Mouse (Mus musculus): ENCODE data around the gene Npepps.
"Not testable (repeated sequence)": the region's sequence is repeated elsewhere in the genome, so short reads cannot be mapped to it uniquely, and the experiment has no call there.

The Npepps gene

DNA sequence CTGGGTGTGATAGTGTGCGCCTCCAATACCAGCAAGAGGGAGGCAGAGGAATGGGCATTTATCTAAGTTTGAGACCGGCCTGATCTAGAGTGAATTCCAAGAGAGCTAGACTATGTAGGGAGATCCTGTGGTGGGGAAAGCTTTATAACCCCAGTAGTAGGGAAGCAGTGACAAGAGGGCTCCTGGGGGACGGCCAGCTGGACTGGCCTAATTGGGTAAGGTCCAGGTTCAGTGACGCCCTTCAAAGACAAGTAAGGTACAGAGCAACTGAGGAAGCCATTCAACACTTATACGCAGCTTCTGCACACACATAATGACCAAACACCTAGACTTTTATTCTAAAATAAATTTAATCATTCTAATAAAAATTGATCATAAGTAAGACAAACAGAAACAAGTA, 48.0 kb downstream of the Npepps start:
- peak; percentile 62 for DNase-seq

DNA sequence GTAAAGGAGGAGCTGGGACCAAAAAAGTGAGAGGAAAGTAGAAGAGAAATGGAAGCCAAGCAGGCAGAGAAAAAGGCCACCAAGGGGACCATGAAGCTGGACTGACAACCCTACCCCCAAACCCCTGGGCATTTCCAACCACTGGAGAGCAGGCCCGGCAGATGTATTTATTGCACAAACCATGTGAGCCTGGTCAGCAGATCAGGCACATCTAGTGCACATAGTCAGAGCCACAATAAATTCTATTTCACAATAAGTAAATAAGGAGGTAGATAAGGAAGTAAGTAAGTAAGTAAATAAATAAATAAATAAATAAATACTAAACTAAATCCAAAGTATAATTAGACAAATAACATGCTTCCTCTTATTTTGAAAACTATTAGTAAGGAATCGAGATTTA, 51.0 kb downstream of the Npepps start:
- DNase-seq = no peak

DNA sequence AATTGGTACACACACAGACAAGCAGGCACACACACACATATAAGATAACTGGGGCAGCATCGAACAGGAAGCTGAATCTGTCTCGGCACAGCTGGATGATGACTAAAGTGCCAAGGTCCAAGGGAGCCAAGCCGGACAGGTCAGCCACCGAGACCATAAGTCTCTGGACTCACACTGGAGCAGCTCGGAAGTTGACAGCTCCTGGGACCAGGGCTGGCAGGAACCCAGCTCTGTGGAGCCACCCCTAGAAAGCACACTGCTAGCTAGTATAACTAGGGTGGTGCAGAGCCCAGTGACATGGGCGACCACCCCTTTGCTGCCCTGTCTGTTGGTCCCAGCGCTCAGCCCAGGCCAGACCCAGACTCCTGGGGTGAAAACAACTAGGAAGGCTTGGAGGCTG, 51.5 kb downstream of the Npepps start:
- DNase-seq = peak in 1 of 2 experiments; percentile 13

DNA sequence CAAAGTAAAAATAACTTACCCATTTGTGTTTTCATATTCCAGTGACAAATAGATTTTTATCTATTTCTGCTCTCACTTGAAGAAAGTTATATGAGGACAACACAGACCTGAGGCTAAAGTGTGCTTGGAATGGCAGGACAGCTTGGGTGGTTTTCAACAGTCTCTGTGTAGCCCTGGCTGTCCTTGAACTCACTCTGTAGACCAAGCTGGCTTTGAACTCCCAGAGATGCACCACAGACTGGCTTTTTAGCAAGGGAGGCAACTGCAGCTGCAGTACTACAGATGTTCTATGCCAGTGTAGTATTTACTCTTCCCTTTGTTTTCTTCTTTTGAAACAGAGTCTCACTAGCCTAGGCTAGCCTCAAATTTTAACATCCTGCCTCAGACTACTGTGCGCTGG, 54.3 kb downstream of the Npepps start:
- DNase-seq = no peak

DNA sequence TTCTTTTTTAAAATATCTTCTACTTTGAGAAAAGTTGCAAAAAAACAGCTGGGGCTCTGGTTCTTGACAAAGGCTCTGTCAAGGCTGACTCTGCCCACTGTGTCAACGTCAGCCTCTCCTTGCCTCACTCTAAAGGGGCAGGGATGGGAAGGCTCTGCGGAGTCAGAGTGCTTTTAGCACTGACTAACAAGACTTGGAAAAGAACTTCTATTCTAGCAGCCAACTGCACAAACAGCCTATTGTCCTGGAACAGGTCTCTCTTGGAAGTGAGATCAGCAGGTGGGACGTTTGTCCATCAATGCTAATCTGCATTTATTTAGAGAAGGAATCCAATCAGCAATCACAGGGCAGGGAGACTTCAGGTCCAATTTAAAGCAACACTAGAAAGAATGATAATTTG, 57.0 kb downstream of the Npepps start:
- no peak for DNase-seq

DNA sequence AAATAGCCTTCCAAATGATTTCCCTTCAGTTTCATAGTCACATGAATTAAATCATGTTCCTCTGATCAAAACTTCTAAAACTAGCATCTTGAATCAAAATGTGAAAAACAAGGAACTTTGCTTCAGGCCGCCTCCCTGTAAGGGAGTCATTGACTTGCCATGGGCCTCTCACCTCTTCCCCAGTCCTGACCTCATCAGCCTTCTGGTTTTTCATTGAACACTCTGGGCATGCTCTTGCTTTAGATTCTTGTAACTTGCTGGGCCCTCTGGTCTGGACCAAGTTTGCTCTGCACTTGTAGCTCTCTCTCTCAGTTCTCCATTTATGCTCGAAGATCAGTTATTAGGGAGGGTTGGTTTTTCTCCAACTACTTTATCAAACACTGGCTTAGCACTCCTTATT, 58.8 kb downstream of the Npepps start:
- DNase-seq = no peak

DNA sequence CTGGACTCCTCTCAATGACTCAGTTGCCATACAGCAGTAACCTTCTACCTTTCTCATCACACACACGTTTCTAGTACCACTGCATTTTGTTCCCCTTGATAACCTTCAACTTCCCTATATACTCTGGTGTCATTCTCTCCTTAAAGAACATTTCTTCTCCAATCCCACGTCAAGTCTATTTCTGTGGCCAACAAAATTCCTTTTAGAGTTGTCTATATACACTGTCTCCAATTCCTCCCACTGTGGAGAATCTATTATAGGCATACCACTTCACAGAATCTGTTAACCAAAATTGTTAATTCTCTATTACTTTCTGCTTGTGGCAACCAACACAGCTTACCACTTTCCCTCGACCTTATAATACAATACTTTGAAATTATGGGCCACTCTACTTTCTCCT, 60.2 kb downstream of the Npepps start:
- no peak for DNase-seq

DNA sequence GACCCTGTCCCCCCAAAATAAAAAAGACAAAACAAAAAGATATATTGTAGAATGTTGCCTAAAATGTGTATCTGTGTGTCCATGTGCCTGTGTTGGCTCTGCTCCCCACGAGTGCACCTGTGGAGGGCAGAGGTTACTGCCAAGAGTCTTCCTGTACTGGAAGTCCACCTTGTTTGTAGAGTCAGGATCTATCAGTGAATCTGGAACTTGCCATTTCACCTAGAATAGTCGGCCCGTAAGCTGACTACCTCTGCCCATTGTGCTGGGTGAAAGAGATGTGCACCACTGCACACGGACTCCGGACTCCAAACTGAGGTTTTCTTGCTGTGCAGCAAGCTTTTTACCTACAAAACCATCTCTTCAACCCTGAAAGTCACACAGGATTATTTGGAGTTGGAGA, 66.0 kb downstream of the Npepps start:
- no peak for DNase-seq

DNA sequence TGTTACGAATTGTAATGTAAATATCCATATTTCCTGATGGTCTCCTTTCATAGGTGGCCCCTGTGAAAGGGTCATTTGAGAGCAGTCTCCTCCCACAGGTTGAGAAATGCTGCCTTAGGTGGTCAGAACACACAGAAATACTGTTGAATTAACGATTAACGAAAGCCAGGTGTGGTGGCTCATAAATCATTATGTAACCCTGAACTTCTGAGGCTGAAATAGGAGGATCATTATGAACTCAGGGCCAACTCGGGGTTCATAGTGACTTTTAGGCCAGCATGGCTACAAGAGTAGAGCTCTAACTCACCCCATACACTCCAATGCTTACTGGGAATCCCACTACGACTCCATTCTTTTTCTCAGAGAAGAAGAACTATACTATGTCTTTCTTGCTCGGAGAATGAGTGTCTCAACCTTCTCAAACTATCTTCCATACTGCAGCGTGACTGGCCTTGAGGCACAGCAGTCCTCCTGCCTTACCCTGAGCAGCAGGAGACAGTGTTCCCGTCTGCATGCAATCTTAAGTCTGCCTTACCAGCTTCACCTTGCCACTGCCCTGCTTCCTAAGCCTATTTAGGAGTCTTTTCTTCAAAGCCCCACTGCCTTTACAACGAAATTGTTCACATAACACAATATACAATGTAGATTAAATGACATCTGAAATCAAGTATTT, 69.6 kb downstream of the Npepps start:
- DNase-seq = no peak

DNA sequence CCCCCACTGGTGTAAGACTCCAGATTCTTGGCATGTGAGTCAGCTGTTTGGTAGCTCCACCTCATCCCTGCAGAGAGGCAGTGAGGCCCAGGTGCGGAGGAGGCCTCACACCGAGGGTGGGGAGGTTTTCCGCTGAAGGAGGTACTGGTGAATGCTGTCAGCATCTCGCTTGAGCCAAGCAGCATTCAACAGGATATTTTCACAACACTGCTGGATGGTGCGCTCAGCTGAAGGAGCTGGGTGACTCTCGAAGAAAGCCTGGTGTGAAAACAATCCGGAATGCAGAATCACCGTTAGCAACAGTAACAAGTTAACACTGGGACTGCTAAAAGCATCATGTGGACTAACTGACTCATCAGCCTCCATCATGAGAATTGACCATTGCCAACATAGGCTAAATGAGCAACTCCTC, 73.4 kb downstream of the Npepps start:
- DNase-seq = peak; percentile 17 to 39

DNA sequence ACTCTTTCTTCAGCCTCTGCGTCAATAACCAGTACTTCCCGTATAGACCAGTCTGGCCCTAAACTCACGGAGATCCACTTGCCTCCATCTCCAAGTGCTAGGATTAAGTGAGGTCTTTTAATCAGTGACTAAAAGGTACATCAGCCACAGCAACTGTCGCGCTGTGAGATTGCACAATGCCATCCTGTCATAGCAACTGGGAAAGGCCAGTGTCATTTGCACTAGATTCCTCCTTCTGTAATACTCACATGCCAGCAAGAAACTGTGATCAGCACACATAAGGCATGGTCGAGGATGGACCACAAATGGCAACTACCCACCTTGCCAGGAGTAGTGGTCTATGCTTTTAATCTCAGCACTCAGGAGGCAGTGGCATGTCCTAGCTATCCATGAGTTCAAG, 80.9 kb downstream of the Npepps start:
- no peak for DNase-seq

DNA sequence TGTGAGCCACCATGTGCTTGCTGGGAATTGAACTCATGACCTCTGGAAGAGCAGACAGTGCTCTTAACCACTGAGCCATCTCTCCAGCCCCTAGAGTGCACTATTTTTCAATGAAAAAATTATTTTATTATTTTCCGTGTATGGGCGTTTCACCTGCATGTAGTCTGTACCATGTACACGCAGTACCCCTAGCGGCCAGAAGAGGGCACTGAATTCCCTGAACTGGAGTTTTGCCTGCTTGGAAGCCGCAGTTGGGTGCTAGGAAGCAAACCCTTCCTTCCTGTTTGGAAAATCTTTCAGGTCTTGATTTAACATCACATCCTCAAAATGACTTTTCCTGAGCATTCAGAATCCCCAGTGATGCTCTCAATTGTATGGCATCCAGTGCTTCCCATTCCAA, 81.8 kb downstream of the Npepps start:
- peak; percentile 60 to 62 for DNase-seq

DNA sequence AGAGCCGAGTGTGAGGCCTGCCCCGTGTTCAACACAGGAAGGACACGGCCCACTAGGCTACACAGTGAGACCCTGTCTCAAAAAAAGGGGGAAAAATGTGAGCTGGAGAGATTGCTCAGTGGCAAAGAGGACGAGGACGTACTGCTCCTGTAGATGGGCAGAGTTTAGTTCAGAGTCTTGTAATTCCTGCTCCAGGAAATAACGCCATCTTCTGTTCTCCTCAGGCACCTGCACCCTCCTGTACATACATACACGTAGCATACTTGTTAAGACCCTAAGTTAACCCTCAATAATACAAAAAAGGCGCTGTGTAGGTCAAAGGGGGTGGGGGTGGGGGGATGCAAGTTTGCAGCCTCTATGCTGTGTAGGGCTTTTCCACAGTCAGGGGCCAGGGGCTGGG, 83.4 kb downstream of the Npepps start:
- no peak for DNase-seq

DNA sequence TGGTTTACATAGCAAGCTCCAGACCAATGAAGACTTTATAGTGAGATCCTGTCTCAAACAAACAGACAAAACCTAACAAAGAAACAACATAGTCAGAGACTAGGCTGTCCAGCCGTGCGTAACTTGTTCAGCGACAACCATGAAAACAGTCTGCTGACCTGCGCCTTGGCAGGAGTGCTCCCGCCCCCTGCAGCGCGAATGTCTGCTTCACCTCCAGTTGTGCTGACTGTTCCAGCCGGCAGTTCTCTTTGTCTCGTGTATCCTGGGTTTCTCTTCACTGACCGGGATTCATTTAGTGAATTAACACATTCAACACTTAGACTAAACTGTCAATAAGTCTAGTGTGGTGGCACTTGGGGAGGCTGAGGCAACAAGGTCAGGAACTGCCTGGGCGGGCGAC, 83.9 kb downstream of the Npepps start:
- no peak for DNase-seq

DNA sequence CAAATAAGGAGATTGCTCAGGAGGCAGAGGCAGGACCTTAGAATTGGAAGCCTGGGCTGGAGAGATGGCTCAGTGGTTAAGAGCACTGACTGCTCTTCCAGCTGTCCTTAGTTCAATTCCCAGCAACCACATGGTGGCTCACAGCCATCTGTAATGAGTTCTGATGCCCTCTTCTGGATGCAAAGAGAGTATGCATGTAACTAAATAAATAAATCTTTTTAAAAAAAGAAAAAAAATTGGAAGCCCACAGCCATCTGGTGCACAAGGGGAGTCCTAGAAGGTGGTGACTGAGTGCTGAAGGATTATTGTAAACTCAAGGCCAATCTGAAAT, 87.9 kb downstream of the Npepps start:
- DNase-seq = no peak

DNA sequence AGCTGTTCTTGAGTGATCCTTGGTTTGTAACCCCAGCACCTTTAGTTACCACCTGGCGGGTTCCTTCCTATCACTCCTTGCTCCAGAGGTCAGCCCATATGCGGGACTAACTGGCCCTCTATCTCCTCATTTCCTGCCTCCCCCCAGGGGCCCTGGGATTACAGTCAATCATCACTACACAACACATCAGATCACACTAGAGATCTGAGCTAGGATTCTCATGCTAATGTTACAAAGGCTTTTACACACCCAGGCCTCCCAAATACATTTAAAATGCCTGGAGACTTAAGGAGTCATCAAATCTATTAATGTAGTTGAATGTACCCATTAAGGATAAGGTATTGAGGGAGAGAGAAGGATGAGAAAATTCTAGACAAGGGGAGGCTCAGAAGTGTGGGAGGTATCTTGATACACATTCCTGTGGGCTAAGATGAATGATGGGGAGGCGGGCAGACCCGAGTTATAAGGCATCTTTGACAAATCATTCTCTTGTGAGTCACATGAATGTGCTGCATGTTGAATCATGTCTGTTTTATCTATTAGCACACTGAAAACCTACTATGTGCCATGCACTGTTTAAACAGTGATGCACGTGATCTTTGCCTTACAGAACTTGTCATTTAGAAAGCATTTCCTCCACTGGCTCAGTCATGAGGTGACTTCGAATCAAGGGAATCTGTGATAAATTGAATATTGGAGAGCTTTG, 88.4 kb downstream of the Npepps start:
- DNase-seq = no peak

DNA sequence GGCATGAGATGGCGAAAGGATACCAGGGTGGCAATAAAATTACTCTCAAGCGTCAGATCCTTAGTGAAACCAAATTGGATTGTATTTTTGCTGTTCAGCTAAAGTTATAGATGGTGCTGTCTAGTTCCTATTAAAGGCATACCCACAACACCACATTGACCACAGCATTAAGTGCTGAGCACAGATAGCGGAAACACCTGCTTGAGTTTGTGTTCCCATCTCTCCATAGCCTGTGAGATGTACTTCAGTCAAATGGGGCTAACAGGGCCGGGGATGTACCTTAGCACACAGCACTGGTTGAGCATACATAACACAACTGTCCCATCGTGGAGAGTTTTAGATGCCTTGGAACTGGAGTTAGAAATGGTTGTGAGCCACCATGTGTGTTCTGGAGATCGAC, 89.4 kb downstream of the Npepps start:
- no peak for DNase-seq

DNA sequence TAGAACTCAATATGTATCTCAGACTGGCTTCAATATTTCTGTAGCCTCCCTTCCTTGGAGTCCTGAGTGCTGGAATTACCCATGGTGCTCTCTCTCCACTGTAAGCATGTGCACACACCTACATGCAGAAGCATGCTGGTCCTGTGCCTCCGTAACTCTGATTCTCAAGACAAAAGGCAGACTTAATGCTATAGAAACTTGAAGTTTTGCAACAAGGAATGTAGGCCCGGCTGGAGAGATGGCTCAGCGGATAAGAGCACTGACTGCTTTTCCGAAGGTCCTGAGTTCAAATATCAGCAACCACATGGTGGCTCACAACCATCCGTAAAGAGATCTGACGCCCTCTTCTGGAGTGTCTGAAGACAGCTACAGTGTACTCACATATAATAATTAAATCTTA, 90.8 kb downstream of the Npepps start:
- not testable (repeated sequence) for DNase-seq

DNA sequence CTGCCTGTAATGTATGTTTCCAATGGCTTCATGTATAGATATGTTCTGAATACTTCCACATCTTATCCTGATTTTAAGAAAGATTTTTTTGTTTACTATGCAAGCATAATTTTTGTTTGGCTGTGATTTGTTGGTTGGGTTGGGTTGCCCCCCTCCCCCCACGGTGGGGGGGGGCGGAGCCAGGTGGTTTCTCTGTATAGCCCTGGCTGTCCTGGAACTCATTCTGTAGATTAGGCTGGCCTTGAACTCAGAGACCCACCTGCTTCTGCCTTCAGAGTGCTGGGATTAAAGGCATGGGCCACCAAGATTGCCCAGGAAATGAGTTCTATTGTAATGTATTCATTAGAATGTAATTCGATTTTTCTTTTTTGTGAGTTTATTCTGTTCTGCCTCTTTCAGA, 91.2 kb downstream of the Npepps start:
- no peak for DNase-seq

DNA sequence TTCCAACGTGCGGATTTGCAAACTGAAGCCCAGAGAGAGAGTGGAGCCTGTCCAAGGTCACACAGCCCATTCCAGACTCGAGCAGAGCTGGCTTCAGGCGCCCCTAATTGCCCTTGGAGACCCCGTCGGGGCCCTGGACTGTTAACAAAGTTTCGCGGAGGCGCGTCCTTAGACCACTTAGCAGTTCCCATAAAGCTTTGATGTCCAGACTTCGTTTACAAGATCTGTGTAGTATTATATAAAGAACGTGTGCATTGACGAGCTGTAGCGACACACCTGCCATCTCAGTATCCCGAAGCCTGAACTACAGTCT, 91.8 kb downstream of the Npepps start:
- no peak for DNase-seq

DNA sequence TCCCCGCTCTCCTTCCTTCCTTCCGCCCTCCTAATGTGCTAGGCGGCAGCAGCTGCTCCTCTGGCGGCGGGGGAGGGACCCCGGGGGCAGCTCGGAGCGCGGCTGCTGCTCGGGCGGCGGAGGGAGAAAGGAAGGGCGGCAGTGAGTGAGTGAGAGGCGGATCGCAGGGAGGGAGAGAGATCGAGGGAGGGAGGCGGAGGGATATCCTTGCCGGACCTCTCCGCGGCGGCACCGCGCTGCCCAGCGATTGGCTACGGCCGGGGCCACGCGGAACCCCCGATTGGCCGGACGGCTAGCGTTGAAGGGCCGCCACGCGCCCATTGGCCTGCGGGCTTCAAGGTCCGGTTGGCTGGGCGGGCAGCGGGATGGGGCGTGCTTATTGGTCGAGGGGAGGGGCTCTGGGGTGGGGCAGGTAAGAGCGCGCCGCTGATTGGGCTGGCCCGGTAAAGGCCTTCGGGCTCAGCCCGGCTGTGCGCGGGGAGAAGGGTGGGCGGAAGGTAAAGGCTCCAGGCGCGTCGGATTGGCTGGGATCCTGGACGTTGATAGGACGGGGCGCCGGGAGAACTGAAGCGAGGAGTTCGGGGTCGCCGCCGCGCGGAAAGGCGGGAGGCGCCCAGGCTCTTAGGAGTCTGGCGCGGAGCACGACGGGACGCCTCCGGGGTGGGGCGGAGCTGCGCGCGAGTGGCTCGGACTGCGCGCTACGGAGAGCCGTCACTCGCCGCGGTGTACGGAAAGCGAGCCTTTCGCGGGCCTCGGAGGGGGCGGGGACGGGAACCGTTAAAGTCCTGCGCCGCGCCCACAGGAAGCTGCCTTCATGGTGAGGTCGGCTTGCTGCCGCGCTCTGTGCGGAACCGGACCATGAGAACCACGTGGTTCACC, 92.4 kb downstream of the Npepps start, which contains the start of gene Kpnb1:
Gene Kpnb1, minus strand, starts transcription at position 118 of the 879 bp plus-strand sequence.
- DNase-seq = peak; percentile 98 to 99

DNA sequence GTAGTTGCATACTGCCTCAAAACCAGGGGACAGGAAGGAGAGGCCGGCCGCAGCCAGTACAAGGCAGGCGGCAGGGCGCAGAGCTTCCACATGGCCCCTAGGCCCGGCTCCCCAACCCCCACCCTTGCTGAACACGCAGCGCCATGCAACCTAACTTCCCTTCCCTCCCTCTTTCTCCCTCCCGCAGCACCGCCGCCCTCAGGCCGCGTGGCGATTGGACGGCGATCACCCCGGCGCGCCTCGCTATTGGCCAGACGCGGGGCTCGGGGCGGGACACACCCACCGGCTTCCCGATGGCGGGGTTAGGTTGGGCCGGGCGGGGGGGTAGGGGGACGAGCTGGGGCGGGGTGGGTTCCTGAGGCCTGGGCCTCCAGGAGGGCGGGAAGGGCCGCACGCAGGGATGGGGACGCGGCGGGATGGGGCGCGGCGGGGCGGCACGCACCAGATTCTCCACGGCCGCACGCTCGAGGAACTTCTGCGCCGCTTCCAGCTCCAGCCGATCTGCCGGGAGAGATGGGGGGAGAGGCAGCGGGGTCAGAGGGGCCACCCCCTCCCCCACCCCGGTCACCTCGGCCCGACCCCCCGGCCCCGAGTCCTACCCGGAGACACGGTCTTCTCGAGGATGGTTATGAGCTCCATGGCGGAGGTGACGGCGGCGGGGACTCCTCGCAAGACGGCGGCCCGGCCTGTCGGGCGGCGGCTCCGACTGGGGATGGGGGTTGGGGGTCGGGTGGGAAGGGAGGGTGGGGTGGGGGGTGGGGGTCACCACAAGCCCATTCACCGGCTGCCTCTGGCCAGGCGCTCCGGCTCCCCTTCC, 93.3 kb downstream of the Npepps start:
- DNase-seq = peak; percentile 98
